Mouse (Mus musculus) left cerebral cortex, adult 11 months (tissue): ENCODE results near the gene Cdkal1.
A peak's percentile ranks its signal among the peaks of the same experiment; 100 is the strongest.

Experiments used
- DNase-seq: peaks from one replicate; pipeline ENCODE4 v3.0.0; 2022; ENCODE audit warnings: low spot score

Gene Cdkal1

DNA sequence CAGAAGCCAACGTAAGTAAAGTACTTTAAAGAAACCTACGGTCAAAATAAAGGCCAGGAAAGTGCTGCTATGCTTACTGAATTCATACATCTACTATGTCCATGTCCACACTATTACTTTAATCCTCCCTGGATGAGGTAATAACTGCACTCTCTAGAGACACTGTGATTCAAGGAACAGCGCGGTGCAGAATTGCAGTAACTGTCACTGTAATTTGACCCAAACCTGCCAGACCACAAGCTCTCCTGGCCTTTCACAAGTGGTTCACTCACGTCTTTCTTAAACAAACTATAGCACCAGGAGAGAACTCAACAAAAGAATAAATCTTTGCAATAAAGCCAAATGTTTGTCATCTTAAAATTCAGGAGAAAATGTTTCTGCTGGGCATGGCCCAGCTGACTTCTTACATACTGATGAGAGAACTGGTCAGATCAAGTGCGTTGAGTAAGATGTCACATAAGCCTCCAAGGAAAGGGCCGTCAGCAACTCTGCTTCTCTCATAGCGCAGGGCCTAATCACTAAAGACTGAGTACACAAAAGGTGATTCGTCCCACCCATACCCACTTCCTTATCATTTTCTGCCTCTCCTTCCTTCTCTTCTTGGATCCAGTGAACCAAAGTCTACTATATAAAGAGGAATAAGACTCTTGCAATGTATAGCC, 504.3 kb downstream of the Cdkal1 start:
- DNase-seq, result no peak

DNA sequence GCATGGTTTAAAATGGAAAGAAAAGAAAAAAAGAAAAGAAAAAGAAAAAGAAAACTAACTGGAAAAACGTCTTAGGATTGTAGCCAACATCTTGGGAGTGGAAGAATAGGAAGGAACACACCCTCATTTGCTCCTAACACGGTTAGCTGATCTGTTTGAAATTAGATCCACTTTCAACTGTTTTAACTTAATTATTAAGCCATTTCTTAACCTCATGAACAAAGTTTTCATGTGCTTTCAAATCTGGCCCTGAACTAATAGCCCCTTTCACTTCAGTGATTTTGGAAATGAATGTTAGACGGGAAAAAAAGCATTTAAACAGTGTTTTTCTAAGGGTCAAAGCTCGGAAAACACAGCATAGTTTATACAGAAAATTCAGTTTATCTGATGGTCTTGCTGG, 505.5 kb downstream of the Cdkal1 start:
- no peak for DNase-seq

DNA sequence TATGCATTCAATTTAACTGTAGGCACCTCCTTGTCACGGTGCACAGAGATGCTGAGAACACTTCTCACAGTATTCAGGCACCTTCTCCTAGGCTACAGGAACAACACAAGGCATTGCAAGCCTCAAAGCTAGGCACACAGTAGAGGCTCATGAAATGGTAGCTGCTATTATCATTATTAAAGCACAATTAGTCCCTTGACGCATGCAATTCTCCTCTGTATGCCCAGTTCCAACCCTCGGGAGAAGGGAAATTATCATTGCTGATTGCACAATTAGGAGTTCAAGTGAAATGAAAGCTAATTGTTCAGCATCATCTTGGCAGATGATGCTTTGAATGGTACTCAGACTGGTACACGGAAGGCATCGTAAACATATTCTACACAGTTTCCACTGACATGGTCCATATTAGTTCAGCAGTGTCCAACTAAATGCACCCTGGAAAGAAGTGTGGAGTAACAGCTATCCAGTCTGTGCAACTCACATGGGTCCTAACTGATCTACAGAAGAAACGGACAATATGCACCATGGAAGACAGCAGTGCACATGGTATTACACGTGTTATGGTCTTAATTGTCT, 506.0 kb downstream of the Cdkal1 start:
- DNase-seq, result no peak

DNA sequence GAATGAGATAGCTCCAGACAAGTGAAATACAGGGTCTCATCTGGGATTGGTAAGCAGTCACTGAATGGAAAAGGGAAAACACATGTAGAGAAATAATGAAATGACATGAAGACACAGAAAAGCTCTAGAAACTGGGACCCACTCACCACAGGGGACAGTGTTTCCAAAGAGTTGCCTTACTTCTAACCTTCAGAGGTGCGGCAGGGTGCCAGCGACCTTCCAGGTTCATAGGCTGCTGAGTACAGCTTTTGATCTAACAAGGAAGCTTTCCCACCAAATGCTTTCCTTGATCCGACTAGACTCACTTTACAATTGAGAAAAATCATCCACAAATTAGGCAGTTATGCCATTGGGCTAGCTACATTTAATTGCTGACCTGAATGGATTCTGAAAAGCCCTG, 507.1 kb downstream of the Cdkal1 start:
- DNase-seq, result no peak

DNA sequence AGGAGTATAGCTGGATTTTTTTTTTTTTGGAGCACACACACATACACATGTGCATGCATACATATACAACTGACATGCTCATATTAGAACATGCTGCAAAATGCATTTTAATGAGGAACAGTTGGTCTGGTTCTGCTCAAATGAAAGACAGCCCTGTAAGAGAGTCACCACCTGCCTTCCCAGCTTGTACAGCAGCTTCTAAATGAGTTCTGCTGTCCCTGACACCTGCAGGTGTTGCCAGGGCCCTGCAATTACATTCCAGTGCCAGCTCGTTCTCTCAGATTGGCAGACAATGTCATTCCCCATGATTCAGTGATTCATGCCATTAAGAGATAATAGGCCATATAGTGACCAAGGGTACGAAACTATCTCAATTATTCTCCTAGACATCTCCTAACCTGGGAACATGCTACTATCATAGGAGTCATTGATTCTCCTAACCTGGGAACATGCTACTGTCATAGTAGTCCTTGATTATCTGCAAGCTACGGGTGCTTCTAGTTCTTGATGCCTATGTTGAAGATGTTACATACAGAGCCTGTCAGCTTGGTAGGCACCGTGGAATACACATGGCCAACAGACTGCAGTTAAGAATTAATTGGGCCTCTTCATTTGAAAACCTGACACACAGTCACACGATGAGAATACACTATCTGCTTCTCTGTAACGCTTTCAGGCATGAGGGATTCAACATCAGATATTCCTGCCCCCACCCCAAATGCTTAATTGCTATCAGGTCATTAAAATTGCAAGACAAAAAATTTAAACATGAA, 522.6 kb downstream of the Cdkal1 start:
- DNase-seq, result no peak

DNA sequence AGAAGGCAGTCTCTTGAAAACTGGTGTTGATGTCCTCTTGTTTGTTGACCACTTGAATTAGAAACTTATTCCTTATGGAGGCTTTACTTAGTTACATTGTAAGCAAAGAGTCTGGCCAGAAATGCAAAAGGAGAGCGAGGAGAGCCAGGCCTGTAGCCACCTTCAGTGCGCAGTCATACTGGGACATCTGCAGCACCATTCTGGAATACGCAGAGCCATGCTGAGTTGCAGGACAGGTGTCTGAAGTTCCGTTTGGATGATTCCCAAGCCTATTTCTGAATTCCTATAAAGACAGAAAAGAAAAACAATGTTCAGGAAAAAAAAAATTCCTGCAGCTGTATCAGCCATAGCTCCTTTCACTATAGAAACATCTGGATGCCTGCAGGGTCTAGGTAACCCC, 529.5 kb downstream of the Cdkal1 start:
- no peak for DNase-seq

DNA sequence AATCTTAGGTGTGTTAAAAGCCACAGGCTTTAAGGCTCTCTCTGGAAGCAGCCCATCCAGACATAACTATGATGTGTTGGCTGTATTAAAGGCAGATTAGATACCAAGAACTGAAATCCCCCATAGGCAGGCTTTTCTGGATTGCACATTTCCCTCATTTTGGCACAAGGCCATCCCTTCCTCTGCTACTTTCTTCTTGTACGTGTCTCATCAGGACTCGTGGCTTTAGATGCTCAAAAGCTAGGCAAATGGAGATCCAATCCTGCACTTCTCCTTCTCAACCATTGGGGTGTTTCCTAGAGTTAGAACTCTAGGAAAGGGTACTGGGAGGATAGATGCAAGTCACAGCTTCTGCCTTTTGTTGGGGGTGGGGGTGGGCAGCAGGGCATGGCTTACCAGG, 535.1 kb downstream of the Cdkal1 start:
- DNase-seq, result no peak

DNA sequence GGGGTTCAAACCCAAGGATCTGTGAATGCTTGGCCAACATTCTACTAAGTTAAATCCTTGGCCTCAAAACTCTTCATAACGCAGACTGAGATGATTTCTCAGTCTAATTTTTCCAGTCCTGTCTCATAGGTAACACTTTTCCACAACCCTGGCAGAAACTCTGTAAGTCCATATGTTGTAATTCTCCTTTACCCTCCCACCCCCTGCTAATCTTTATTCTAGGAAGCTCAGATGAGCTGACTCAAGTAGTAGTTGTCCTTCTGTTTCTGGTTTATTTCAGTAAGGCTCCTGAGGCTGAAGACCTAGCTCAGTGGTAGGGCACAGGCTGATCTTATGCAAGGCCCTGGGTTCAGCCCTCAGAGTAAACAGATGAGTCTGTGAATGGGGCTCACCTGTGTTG, 537.8 kb downstream of the Cdkal1 start:
- DNase-seq, result no peak

DNA sequence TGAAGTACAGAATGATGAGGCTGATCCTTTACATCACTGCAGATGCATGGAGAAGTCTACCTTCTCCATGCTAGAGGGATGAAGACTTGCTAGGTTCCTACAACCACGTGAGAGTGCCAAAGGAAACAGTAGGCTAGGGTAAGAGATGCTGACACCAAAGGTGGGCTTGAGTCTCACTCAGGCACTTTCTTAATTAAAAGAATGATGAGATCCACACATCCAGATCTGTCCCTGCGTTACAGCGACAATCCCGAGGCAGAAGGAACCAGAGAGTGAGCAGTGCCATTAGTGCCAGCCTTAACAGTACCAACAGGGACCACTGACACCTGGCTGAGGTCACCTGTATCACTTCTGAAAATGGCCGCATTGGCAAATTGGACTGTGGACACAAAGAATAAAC, 539.2 kb downstream of the Cdkal1 start:
- no peak for DNase-seq

DNA sequence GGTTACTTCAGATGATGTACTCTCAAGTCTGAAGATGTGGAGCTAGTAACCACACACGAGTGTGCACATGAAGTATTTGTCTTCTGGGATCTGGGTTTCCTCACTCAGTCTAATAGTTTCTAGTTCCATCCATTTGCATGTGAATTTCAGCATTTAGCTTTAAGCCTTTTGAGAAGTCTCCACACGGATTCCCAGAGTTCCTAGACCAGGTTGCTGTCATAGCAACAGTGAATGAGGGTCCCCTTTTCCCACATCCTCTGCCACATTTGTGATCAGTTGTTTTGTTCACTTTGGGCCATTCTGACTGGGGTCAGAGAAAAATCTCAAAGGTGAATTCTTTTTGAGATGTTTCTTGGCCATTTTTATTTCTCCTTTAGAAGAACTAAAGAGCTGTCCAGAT, 543.4 kb downstream of the Cdkal1 start:
- DNase-seq, result no peak

DNA sequence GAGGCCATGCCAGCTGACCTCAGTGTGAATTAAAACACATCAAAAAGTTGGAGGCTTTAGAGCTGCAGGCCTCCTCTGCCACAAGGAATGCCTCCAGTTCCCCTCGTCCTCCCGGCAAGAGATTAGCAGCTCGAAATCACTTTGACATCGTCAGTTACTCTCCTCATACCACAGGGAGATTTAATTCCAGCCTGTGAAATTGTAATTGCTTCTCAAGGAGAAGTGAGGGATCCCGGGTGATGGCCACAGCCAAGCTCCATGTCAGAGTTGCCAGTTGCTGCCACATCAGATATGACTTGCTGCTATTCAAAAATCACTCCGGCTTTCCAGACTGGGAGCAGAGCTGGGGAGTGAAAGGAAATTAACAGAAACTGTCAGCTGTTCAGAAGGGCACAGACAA, 548.1 kb downstream of the Cdkal1 start:
- no peak for DNase-seq

DNA sequence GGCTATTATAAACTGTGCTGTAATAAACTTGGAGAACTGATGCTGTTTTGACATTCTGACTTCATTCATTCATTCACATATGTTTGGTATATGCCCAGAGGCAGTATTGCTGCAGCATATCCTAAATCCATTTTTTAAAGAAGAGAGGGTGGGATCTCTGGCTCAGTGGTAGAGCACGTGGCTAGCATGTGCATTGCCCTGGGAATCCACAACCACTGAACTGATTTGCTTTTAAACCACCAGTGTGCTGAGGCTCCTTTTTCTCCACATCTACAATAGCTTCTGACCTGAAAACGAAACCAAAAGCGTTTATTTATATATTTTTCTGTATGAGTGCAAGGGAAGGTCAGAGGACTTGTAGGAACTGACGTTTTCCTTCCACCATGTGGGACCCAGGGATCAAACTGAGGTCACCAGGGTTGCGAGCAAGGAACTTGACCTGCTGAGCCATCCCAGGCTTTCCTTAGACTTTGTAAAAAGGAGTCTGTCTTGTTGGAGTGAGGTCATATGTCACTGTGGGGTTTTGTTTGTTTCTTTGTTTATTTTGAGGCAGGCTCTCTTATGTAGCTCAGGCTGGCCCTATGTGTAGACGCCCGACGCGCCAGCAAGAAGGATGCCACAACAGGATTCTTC, 562.8 kb downstream of the Cdkal1 start:
- no peak for DNase-seq

DNA sequence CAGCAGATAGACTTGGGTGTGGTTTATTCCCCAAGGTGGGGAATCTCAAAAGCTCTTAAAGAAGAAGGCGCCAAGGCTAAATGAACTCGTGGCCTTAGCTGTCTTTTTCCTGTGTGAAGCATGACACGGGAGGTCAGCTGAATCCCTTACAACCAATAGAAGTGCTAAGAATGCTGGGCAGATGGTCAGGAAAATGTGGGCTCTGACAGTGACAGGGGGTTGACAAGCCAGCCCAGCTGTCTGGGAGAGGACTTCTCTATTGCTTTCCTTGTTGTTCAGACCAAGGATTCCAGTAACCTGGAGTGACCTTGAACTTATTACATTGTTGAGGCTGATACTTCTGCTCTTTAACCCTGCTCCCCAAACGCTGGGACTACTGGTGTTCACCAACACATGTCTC, 564.9 kb downstream of the Cdkal1 start:
- DNase-seq, result no peak

DNA sequence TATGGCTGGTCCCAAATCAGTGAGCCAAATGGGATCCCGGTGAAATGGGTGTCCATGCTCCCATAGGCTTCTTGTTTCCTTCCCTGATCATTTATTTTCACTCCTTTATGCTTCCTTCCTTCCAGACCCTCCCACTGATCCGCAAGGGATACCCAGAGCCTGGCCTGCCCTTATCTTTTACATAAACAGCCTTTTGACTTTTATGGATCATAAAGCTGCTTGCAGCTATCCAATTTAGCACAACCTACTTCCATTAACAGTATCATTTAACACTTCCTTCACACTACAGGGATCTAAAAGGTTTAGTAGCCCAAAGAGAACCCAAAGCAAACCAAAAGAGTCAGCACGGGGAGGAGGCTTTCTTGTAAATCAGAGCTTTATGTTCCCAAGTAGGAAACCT, 570.4 kb downstream of the Cdkal1 start:
- no peak for DNase-seq

DNA sequence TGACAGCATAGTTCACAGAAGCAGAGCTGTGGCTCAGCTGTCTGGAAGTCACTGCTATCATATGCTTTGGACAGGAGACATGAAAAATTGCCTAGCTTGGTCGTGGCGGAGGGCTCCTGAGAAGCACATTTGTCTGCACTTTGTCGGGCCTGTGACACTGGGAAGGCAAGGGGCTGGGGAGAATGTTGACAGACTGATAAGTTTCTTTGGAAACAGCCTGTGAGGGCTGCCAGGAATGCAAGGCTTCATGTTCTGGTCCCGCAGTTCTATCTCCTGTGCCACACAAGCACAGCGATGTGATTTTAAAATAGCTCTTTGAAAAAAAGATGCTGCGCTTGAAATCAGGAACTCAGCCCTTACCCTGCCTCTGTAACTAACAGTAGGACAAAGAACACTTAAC, 573.9 kb downstream of the Cdkal1 start:
- no peak for DNase-seq

DNA sequence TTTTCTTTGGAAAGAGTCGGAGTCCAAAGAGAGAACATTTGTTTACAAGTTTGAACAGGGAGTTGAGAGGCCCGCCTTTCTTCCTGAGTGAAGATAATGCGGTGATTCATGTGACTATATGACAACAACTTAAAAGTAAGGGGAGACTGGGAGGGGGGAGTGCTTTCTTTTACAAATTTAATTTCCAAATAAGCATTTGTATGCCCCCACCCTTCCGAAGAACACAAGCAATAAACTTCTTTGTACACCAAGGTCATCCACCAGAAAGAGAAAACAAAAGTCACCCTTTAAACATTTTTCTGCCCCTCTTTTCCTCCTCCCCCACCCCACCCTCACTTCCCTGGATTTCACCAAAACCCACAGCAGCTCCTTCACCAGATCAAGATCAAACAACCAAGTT, 577.3 kb downstream of the Cdkal1 start:
- DNase-seq, result no peak

DNA sequence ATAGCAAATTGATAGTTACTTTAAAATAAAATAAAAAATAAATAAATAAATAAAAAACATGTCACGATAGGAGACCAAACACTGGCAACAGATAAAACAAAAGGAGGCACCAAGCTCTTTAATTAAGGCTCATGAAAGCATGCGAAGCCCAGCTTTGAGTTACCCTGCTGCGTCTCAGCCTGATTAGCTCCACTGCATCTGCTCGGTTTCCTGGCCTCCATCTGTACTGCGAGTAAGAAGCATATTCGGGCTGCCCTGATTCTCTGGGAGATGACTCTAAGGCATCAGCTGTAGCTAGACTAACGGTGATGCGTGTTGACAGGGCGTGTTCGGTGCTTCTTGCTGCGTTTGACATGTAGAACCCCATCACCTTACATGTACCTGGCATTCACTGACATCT, 581.2 kb downstream of the Cdkal1 start:
- no peak for DNase-seq

DNA sequence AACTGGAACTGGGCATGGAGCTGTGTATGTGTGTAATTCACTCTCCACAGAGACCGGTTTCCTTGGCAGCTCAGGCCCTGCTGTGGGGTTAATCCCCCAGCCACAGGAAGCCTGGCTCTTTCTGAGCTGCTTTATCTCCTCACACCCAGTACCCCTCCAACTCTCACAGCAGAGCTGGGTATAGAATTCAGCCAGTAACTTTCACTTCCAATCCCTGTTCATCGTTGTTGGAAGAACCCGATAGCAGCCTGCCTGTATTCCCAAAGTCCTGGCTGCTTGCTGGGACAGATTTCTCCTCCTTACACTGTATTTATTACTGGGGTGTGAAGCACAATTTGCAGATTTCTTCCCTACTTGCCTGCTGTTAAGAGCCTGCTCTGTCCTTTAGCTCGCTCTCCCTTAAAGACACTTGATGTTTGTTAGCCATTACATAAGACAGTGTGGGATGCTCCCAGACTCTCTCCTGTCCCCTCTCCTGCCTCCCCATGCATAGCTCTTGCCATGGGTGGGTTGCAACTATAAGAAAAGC, 581.7 kb downstream of the Cdkal1 start:
- peak; percentile 11 for DNase-seq

DNA sequence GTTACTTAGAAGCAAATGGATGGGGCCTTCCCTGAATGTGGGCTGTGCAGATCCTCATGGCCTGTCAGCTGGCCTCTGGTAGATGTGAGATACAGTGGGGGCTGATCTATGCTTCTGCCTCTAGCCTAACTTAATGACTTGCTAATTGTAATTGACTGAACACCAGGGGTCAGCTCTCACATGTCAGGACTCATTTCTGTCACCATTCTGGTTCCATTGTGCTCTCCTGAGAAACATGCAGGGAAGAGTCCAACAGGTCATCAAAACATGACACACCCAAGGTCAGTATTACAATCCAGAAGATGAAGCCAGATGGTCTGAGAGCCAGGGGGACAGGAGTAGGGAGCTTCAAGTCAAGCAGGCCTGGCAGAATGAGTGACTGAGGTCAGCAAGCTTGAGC, 584.0 kb downstream of the Cdkal1 start:
- DNase-seq, result no peak

DNA sequence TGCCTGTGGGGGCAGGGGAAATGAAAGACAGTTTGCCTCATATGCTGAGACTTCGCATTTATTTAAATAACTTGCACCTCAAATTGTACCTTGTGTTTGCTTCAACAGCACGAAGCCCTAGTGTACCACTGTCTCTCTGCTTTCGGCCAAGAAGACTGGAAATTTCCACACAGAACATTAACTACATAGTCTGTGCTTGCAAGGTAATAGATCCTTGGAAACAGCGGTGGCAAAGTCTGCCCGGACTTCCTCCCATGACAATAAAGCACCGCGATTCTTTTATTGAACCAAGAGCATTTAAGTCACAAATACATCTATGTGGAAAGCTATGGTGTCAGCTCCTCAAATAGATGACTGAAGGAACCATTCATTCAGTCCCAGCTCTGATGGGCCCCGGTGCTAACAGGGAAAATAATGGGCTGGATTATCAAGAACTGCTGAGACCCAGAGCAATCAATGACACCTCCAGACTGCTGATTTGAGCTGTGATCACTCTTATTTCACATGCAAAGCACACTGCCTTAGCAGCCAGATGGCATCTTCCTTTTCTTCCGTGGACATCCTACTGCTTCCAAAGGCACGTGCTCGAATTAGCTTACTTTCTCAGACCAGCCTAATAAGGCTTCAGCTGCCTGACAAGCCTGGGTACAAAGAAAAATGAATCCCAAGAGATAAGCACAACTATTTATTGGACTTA, 591.3 kb downstream of the Cdkal1 start:
- no peak for DNase-seq

DNA sequence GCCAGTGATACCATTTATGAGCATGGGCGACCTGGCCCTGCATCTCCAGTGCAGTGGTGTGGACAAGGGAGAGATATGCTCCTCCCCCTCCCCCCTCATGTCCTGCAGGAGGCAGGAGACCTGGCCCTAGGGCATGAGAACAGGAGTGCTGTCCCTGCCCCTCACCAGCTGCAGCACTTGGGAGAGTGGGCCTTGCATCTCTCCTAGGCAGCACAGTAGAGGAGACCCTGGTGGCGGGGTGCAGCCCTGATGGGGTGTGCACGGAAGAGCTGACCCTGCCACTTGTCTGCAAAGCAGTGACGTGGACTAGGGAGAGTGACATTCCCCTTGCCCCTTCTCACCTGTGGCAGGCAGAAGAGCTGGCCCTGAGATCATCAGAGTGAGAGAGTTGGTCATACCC, 593.3 kb downstream of the Cdkal1 start:
- no peak for DNase-seq

DNA sequence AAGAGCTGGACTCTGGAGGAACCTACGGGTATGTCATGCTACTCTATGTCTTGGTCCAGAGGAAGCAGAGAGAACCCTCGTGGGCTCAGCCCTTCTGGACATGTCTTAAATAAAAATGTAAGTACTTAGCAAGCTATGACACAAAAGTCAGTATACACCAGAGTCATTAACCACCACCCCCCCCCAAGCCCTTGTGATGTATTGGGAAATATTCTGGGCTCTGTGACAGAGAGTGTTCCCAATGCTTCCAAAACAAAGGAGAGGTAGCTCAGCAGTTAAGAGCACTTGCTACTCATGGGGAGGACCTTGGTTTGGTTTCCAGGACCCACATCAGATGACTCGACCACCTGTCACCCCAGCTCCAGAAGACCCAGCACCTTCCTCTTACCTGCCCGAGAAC, 606.9 kb downstream of the Cdkal1 start:
- no peak for DNase-seq
